Mouse (Mus musculus): ENCODE results near the gene Vwa8. TPM values are rescaled to one million over a fixed set of nuclear protein-coding genes. Genes with fewer than 3 reads are reported as not detected.

Vwa8 gene
- polyA plus RNA-seq, 1 experiment from 2014 or later, result 22.7 TPM

DNA sequence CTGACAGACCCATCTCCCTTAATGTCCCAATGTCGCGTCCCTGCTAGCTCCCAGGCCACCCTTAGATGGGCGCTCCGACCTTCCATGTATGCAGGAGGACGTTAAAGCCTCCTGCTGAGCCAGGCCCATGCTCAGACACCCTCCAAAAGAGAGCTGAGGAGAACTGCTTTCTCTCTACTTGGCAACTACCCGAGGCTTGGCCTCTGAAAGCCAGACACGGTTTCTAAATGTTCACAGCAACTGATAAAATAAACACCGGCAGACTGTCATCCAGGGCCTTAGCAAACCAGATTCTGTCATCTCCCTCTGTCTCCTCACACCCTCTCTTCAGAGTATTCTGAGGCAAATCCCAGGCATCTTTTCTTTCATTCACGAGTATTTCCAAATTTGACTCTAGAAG, 377.2 kb downstream of the Vwa8 start:
- ATAC-seq (ENCODE audit: insufficient number of reproducible peaks, low FRiP score), result no peak
- H3K9ac ChIP-seq, result no peak overlapping the region
- no peak overlapping the region for H3K4me3 ChIP-seq
- 43% methylated on average over 9 of the region's 9 CpGs for WGBS
- peaks cover 31% of the 10 kb centered on the region for H3K4me1 ChIP-seq (replicated peaks)
- H3K9me3 ChIP-seq (replicated peaks), result no peaks in the 10 kb centered on the region
- H3K27me3 ChIP-seq (replicated peaks), result peaks cover 39% of the 10 kb centered on the region
- H3K4me2 ChIP-seq, result peak overlapping the region; percentile 12; the same call in 1 of the 2 replicates
- H3K36me3 ChIP-seq, result no peaks in the 10 kb centered on the region
- H3K27ac ChIP-seq (ENCODE audit: poor library complexity, severe bottlenecking), result no peak overlapping the region

- H3K27ac ChIP-seq (ENCODE audit: poor library complexity, severe bottlenecking), result no peak overlapping the region
- 77% methylated on average over 6 of the region's 6 CpGs for WGBS
- no peaks in the 10 kb centered on the region for H3K9me3 ChIP-seq (replicated peaks)
- no peak overlapping the region for H3K4me2 ChIP-seq
- ATAC-seq (ENCODE audit: insufficient number of reproducible peaks, low FRiP score), result no peak
- peaks cover 31% of the 10 kb centered on the region for H3K4me1 ChIP-seq (replicated peaks)
- no peak overlapping the region for H3K9ac ChIP-seq
- no peaks in the 10 kb centered on the region for H3K36me3 ChIP-seq
- H3K4me3 ChIP-seq, result no peak overlapping the region
- H3K27me3 ChIP-seq (replicated peaks), result peaks cover 43% of the 10 kb centered on the region
Observed at GRCm38 (mm10) chr14:79226741-79227140, 377.9 kb downstream of the Vwa8 start.

DNA sequence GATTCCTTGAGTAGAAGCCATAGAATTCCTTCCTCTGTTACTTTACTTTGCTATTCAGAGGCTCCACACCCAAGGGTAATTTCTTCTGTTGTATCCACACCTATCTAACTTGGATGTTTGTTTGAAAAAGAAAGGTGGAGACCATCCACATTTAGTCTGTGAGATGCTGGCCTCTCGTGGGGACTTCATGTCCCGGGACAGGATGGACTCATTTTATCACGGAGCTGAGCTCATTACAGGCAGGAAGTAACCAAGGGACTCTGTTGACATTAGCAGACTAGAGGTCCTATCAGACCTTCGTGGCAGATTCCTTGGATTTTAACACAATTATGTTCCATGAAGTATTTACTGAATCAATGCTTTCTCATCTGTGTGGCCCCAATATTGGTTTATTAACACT, 379.1 kb downstream of the Vwa8 start:
- H3K4me1 ChIP-seq (replicated peaks), result peaks cover 27% of the 10 kb centered on the region
- H3K9ac ChIP-seq, result no peak overlapping the region
- H3K4me2 ChIP-seq, result no peak overlapping the region
- H3K4me3 ChIP-seq, result no peak overlapping the region
- 41% methylated on average over 4 of the region's 4 CpGs for WGBS
- H3K9me3 ChIP-seq (replicated peaks), result no peaks in the 10 kb centered on the region
- H3K27me3 ChIP-seq (replicated peaks), result peaks cover 53% of the 10 kb centered on the region
- ATAC-seq (ENCODE audit: insufficient number of reproducible peaks, low FRiP score), result no peak
- H3K36me3 ChIP-seq, result no peaks in the 10 kb centered on the region
- H3K27ac ChIP-seq (ENCODE audit: poor library complexity, severe bottlenecking), result no peak overlapping the region

DNA sequence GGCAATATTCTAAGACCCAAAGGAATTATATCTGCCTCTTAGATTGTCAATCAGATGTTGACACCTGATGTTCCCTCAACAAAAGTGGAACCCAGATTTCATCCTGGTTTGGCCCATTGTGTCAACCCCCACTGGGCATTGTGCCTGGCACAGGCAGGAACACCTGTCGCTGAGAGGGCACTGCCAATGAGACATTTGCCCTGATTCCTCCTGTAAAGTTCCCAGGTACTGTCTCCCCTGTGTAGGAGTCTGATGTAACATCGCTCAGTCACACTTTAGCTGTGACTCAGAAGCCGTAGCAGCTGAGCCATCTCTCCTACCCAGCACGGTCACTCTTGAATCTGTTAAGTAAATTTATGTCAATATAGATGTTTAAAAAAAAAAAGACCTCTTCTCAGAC, 382.8 kb downstream of the Vwa8 start:
- Histone ChIP-seq H3K4me1 (replicated peaks) (peaks cover 3% of the 10 kb centered on the region; the same call in 1 of the 2 replicates), H3K4me3 (no peak overlapping the region), H3K9ac (no peak overlapping the region), H3K4me2 (no peak overlapping the region), H3K9me3 (replicated peaks) (no peaks in the 10 kb centered on the region), H3K27ac (ENCODE audit: poor library complexity, severe bottlenecking) (no peak overlapping the region), H3K36me3 (no peaks in the 10 kb centered on the region), H3K27me3 (replicated peaks) (peaks cover 57% of the 10 kb centered on the region)
- ATAC-seq (ENCODE audit: insufficient number of reproducible peaks, low FRiP score), result no peak
- WGBS, result 81% methylated on average over 4 of the region's 4 CpGs

- H3K27me3 ChIP-seq (replicated peaks), result peaks cover 44% of the 10 kb centered on the region
- peaks cover 2% of the 10 kb centered on the region for H3K4me1 ChIP-seq (replicated peaks)
- no peak overlapping the region for H3K4me3 ChIP-seq
- WGBS, result 68% methylated on average over 5 of the region's 5 CpGs
- H3K27ac ChIP-seq (ENCODE audit: poor library complexity, severe bottlenecking), result no peak overlapping the region
- H3K9ac ChIP-seq, result no peak overlapping the region
- ATAC-seq (ENCODE audit: insufficient number of reproducible peaks, low FRiP score), result no peak
- H3K9me3 ChIP-seq (replicated peaks), result no peaks in the 10 kb centered on the region
- no peaks in the 10 kb centered on the region for H3K36me3 ChIP-seq
- H3K4me2 ChIP-seq, result no peak overlapping the region
Observed at GRCm38 (mm10) chr14:79233697-79234096, 384.8 kb downstream of the Vwa8 start.

GRCm38 (mm10) chr14:79234513-79234912, 385.7 kb downstream of the Vwa8 start:
- Histone ChIP-seq H3K36me3 (no peaks in the 10 kb centered on the region), H3K4me2 (no peak overlapping the region), H3K9me3 (replicated peaks) (no peaks in the 10 kb centered on the region), H3K27ac (ENCODE audit: poor library complexity, severe bottlenecking) (no peak overlapping the region), H3K4me3 (no peak overlapping the region), H3K9ac (no peak overlapping the region), H3K27me3 (replicated peaks) (peaks cover 36% of the 10 kb centered on the region), H3K4me1 (replicated peaks) (peaks cover 10% of the 10 kb centered on the region)
- no peak for ATAC-seq (ENCODE audit: insufficient number of reproducible peaks, low FRiP score)
- WGBS, result 92% methylated on average over 2 of the region's 2 CpGs

DNA sequence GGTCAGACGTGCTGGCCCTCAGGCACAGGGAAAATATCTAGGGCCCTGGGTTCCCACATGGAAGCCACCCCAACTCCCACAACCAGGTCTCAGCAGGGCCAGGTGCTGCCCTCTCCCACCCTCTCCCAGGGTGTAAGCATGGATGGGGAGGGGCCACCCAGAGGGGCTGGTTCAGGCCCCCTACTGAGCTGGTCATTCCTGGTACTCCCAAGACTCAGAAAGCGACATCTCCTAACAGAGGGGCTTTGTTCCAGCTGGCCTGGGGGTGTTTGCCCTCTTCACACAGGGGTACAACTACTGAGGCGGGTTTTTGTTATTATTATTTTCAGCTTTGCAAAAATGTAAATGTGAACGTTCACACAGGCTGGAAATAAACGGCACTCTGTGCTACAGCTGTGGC, 386.3 kb downstream of the Vwa8 start:
- Histone ChIP-seq H3K27ac (ENCODE audit: poor library complexity, severe bottlenecking) (no peak overlapping the region), H3K9me3 (replicated peaks) (no peaks in the 10 kb centered on the region; the same call in 1 of the 2 replicates), H3K9ac (no peak overlapping the region), H3K4me1 (replicated peaks) (peaks cover 11% of the 10 kb centered on the region), H3K4me2 (no peak overlapping the region), H3K36me3 (no peaks in the 10 kb centered on the region), H3K4me3 (no peak overlapping the region), H3K27me3 (replicated peaks) (peaks cover 35% of the 10 kb centered on the region)
- ATAC-seq (ENCODE audit: insufficient number of reproducible peaks, low FRiP score), result no peak
- WGBS, result 67% methylated on average over 5 of the region's 5 CpGs

- no peak overlapping the region for H3K27ac ChIP-seq (ENCODE audit: poor library complexity, severe bottlenecking)
- 70% methylated on average over 6 of the region's 6 CpGs for WGBS
- peaks cover 35% of the 10 kb centered on the region for H3K27me3 ChIP-seq (replicated peaks)
Observed at GRCm38 (mm10) chr14:79236261-79236660, 387.4 kb downstream of the Vwa8 start.

GRCm38 (mm10) chr14:79239402-79239801, 390.6 kb downstream of the Vwa8 start:
- peak overlapping the region; percentile 31; the same call in 1 of the 2 replicates for H3K27ac ChIP-seq (ENCODE audit: poor library complexity, severe bottlenecking)
- 55% methylated on average over 12 of the region's 12 CpGs for WGBS

More at GRCm38 (mm10) chr14:79236261-79236660, 387.4 kb downstream of the Vwa8 start:
- H3K4me3 ChIP-seq, result no peak overlapping the region
- H3K36me3 ChIP-seq, result no peaks in the 10 kb centered on the region
- peaks cover 14% of the 10 kb centered on the region for H3K4me1 ChIP-seq (replicated peaks)
- no peak overlapping the region for H3K4me2 ChIP-seq
- no peak for ATAC-seq (ENCODE audit: insufficient number of reproducible peaks, low FRiP score)
- H3K9me3 ChIP-seq (replicated peaks), result no peaks in the 10 kb centered on the region; the same call in 1 of the 2 replicates
- H3K9ac ChIP-seq, result no peak overlapping the region

DNA sequence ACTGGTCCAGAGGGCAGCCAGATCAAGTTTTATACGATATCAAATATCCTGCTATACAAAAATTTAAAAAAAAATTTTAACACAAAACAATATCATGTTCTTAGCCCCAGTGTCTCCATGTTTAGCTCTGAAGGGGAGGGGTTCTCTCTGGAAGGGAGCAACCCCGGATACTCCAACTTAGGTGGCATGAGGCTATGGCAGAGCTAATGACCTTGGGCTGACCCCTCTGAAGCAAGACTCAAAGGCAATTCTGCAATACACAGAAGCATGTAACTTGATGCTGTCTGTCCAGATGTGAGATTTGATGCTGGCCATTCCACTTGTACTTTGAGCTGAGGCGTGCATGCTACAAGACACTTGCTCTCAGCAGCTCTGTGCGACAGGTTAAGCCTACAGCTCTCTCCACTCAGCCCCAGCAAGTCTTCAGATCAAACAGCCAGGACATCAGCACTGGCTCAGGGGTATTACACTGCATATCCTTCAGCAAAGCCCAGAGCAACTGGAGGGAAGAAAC, 392.3 kb downstream of the Vwa8 start:
- no peaks in the 10 kb centered on the region; the same call in 1 of the 2 replicates for H3K9me3 ChIP-seq (replicated peaks)
- no peak overlapping the region for H3K9ac ChIP-seq
- no peaks in the 10 kb centered on the region for H3K36me3 ChIP-seq
- peaks cover 22% of the 10 kb centered on the region for H3K4me1 ChIP-seq (replicated peaks)
- 44% methylated on average over 4 of the region's 4 CpGs for WGBS
- H3K27me3 ChIP-seq (replicated peaks), result 0 out of 2 replicates have a peak, but pooled peaks cover 6% of the 10 kb centered on the region
- H3K4me3 ChIP-seq, result no peak overlapping the region
- H3K27ac ChIP-seq (ENCODE audit: poor library complexity, severe bottlenecking), result peak overlapping the region; percentile 22
- no peak overlapping the region for H3K4me2 ChIP-seq
- peak; percentile 11; the same call in 1 of the 2 replicates for ATAC-seq (ENCODE audit: insufficient number of reproducible peaks, low FRiP score)

More at GRCm38 (mm10) chr14:79239402-79239801, 390.6 kb downstream of the Vwa8 start:
- peaks cover 19% of the 10 kb centered on the region for H3K27me3 ChIP-seq (replicated peaks)
- ATAC-seq (ENCODE audit: insufficient number of reproducible peaks, low FRiP score), result no peak
- no peaks in the 10 kb centered on the region for H3K36me3 ChIP-seq
- no peak overlapping the region for H3K9ac ChIP-seq
- H3K9me3 ChIP-seq (replicated peaks), result no peaks in the 10 kb centered on the region; the same call in 1 of the 2 replicates
- H3K4me1 ChIP-seq (replicated peaks), result peaks cover 22% of the 10 kb centered on the region
- H3K4me2 ChIP-seq, result 0 out of 2 replicates have a peak overlapping the region, but pooled peaks have one; percentile 16
- H3K4me3 ChIP-seq, result no peak overlapping the region

GRCm38 (mm10) chr14:79241656-79242385, 393.0 kb downstream of the Vwa8 start:
- 0 out of 2 replicates have a peak overlapping the region, but pooled peaks have one; percentile 22 for H3K27ac ChIP-seq (ENCODE audit: poor library complexity, severe bottlenecking)

More at GRCm38 (mm10) chr14:79241656-79242385, 393.0 kb downstream of the Vwa8 start:
- no peak overlapping the region for H3K4me2 ChIP-seq
- no peak overlapping the region for H3K4me3 ChIP-seq
- H3K4me1 ChIP-seq (replicated peaks), result peaks cover 22% of the 10 kb centered on the region
- peaks cover 12% of the 10 kb centered on the region for H3K27me3 ChIP-seq (replicated peaks)
- H3K9ac ChIP-seq, result no peak overlapping the region
- no peaks in the 10 kb centered on the region; the same call in 1 of the 2 replicates for H3K9me3 ChIP-seq (replicated peaks)
- H3K36me3 ChIP-seq, result no peaks in the 10 kb centered on the region
- no peak for ATAC-seq (ENCODE audit: insufficient number of reproducible peaks, low FRiP score)
- 71% methylated on average over 6 of the region's 6 CpGs for WGBS

Measured in heart, embryonic 12.5 days (tissue).